Mouse (Mus musculus) right cerebral cortex, postnatal 36 days (tissue): ENCODE measurements at regions not wholly inside any gene's neighbourhood (a gene's known extent, or its start where the extent isn't known, plus 50 kb on each side); places are given as distances from the start of the nearest gene placed in this dataset.

ENCODE experiments used
- DNase-seq, 2 experiments: peaks; one replicate each; pipeline ENCODE4 v3.0.0; 2022; ENCODE audit warnings: low spot score in 2 of 2, mixed read lengths in 1 of 2

GRCm38 (mm10) chr1:43633246-43633645 lies 97.2 kb upstream of the 1500015O10Rik start:
- no peak for DNase-seq

- peak in 1 of 2 experiments; percentile 2 for DNase-seq
Observed at GRCm38 (mm10) chr1:43635718-43636117, 94.7 kb upstream of the 1500015O10Rik start.

GRCm38 (mm10) chr1:43637956-43638355 lies 92.4 kb upstream of the 1500015O10Rik start:
- DNase-seq, result peak; percentile 4 to 19

- DNase-seq, result no peak
Observed at GRCm38 (mm10) chr1:43672031-43672430, 58.4 kb upstream of the 1500015O10Rik start.
